Mouse (Mus musculus) liver, postnatal 0 days (tissue): ENCODE results near the gene Als2cr12. TPM values are rescaled to one million over a fixed set of nuclear protein-coding genes. Genes with fewer than 3 reads are reported as not detected.

Experiments
- ATAC-seq: fragments of 200-750 bp; cut with Nextera tagmentation; 2 replicates; pipeline ENCODE4 v1.8.0; 2017; ENCODE audit warnings: mild to moderate bottlenecking, moderate library complexity
- DNase-seq: peaks from one replicate; pipeline ENCODE4 v3.0.0-alpha.2; 2016
- H3K27ac ChIP-seq: fragments of 300-500 bp; sonication (generic); 2 replicates; pipeline ENCODE4 v1.5.1; 2014; ENCODE audit warnings: antibody characterized with exemption, moderate library complexity, mild to moderate bottlenecking, low read depth
- H3K27me3 ChIP-seq: fragments of 300-500 bp; sonication (generic); 2 replicates; pipeline ENCODE4 v1.6.1; 2014; ENCODE audit warnings: low read length, control low read depth, mixed read lengths; ENCODE audit not compliant: insufficient read depth
- H3K36me3 ChIP-seq: fragments of 300-500 bp; sonication (generic); replicated peaks from 2 replicates; pipeline ENCODE4 v1.6.1; 2014; ENCODE audit warnings: mild to moderate bottlenecking, control low read depth, low read length, moderate library complexity, mixed read lengths; ENCODE audit not compliant: insufficient read depth
- H3K4me1 ChIP-seq: fragments of 300-500 bp; sonication (generic); 2 replicates; pipeline ENCODE4 v1.6.1; 2014; ENCODE audit warnings: antibody characterized with exemption, mild to moderate bottlenecking, control low read depth; ENCODE audit not compliant: insufficient read depth
- H3K4me2 ChIP-seq: fragments of 300-500 bp; sonication (generic); 2 replicates; pipeline ENCODE4 v1.6.1; 2014; ENCODE audit warnings: low read depth, mild to moderate bottlenecking, low read length, moderate library complexity, mixed read lengths
- H3K4me3 ChIP-seq: fragments of 300-500 bp; sonication (generic); 2 replicates; pipeline ENCODE4 v1.5.1; 2014; ENCODE audit warnings: low read depth, low read length
- H3K9ac ChIP-seq: fragments of 300-500 bp; sonication (generic); replicated peaks from 2 replicates; pipeline ENCODE4 v1.6.1; 2014; ENCODE audit warnings: mild to moderate bottlenecking, moderate library complexity
- H3K9me3 ChIP-seq: fragments of 300-500 bp; sonication (generic); 2 replicates; pipeline ENCODE4 v1.6.1; 2016; ENCODE audit warnings: mild to moderate bottlenecking, control low read depth, low read length, mixed read lengths
- CTCF ChIP-seq: sonication (generic); IDR thresholded peaks from 2 replicates; pipeline ENCODE4 v1.5.1; 2016; ENCODE audit warnings: antibody characterized with exemption, low read depth
- EP300 ChIP-seq: IDR thresholded peaks from 2 replicates; pipeline ENCODE4 v1.6.1; 2016; ENCODE audit warnings: antibody characterized with exemption, low read depth, mild to moderate bottlenecking
- WGBS: fragments of 180-500 bp; shearing (Covaris S2); extraction: QIAGEN DNeasy Blood & Tissue Kit; methylation state at CpG from one replicate; pipeline ENCODE4 v1.1.7; 2014; ENCODE audit not compliant: insufficient replicate concordance; 5-methylcytosine and 5-hydroxymethylcytosine counted together
- polyA plus RNA-seq: library from polyadenylated mRNA; unstranded; fragments of >200 nt; fragmentation: Nextera tagmentation; extraction: Ambion mirVana; gene quantifications from 2 replicates; pipeline ENCODE4 v1.2.1, GENCODE M21; 2015

Gene Als2cr12
- polyA plus RNA-seq, 1 experiment from 2014 or later: not detected

GRCm38 (mm10) chr1:58720988-58721387, 25.2 kb upstream of the Als2cr12 start:
- TF ChIP-seq CTCF (no peak), EP300 (no peak)
- ATAC-seq (no peak), DNase-seq (no peak)
- Histone ChIP-seq H3K9me3 (no peaks in the 10 kb centered on the region), H3K4me1 (peaks cover 42% of the 10 kb centered on the region), H3K9ac (no peak overlapping the region), H3K27ac (peak overlapping the region; percentile 12; the same call in 1 of the 2 replicates), H3K27me3 (no peaks in the 10 kb centered on the region), H3K4me2 (no peak overlapping the region), H3K4me3 (no peak overlapping the region), H3K36me3 (peaks cover 26% of the 10 kb centered on the region)
- 30% methylated on average over 4 of the region's 4 CpGs for WGBS

DNA sequence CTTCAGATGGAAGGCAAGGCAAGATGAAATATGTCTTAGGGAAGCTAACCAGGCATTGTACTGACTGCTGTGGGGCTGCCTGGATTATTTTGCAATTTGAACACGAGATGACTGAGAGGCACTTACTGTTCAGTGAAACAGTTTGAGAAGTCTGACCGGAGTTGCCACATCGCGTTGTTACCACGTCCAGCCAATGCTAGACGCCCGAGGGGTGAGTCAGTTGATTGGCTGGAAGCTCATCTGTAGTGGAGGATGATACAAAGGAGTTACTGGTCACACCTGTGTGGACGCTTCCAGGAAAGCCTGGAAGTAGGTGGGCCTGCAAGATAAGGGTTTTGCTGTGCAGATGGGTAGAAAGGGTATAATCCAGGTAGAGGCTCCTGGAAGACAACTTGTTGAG, 24.3 kb upstream of the Als2cr12 start:
- Histone ChIP-seq H3K4me2 (peak overlapping the region; percentile 10; the same call in 1 of the 2 replicates), H3K4me1 (peaks cover 45% of the 10 kb centered on the region), H3K9me3 (no peaks in the 10 kb centered on the region), H3K27me3 (no peaks in the 10 kb centered on the region), H3K36me3 (peaks cover 34% of the 10 kb centered on the region), H3K9ac (no peak overlapping the region), H3K27ac (no peak overlapping the region; the same call in 1 of the 2 replicates), H3K4me3 (no peak overlapping the region)
- DNase-seq (peak; percentile 47), ATAC-seq (peak; percentile 40)
- WGBS: 60% methylated on average over 8 of the region's 8 CpGs
- TF ChIP-seq CTCF (no peak), EP300 (0 out of 2 replicates have a peak, but pooled peaks have one; percentile 12)

DNA sequence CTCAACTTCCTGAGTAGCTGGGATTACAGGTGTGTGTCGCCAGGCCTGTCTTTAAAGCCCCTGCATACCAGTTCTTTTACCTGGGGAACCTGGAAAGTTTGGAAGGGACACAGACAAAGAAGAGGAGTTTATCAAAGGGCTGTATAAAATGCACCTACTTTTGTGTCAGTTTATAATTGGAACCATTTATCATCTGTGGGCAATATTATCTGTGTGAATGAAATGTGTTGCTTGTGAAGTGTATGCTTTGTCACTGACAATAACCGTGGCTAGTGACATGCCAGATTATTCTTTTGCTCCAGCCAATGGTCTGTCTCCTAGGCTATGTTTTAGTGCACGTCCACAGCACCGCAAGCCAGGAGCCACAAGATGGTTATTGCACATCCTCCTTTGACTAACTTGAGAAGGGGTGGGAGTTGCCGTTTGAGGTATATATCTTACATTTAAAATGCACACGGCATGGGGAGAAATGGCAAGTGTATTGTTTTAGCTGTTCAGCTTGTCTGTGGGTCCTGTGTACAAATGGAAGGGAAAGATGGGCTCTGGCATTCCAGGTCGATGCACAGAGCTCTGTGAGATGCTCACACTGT, 23.7 kb upstream of the Als2cr12 start:
- H3K27me3 ChIP-seq: no peaks in the 10 kb centered on the region
- no peak overlapping the region for H3K27ac ChIP-seq
- H3K4me3 ChIP-seq: no peak overlapping the region
- peaks cover 49% of the 10 kb centered on the region for H3K4me1 ChIP-seq
- no peaks in the 10 kb centered on the region for H3K9me3 ChIP-seq
- no peak for ATAC-seq
- no peak overlapping the region for H3K9ac ChIP-seq
- DNase-seq: no peak
- H3K36me3 ChIP-seq: peaks cover 34% of the 10 kb centered on the region
- peak overlapping the region; percentile 10; the same call in 1 of the 2 replicates for H3K4me2 ChIP-seq
- no peak for TF ChIP-seq EP300
- TF ChIP-seq CTCF: no peak
- WGBS: 60% methylated on average over 7 of the region's 7 CpGs

- WGBS: 67% methylated on average over 8 of the region's 8 CpGs
Measured at GRCm38 (mm10) chr1:58717589-58718270, 21.9 kb upstream of the Als2cr12 start.

GRCm38 (mm10) chr1:58716883-58717220, 21.1 kb upstream of the Als2cr12 start:
- 78% methylated on average over 4 of the region's 4 CpGs for WGBS
- Histone ChIP-seq H3K4me2 (0 out of 2 replicates have a peak overlapping the region, but pooled peaks have one; percentile 85), H3K4me3 (no peak overlapping the region), H3K27me3 (no peaks in the 10 kb centered on the region), H3K27ac (0 out of 2 replicates have a peak overlapping the region, but pooled peaks have one; percentile 99), H3K9ac (no peak overlapping the region), H3K4me1 (peaks cover 45% of the 10 kb centered on the region), H3K36me3 (peaks cover 33% of the 10 kb centered on the region), H3K9me3 (no peaks in the 10 kb centered on the region)
- no peak for TF ChIP-seq CTCF
- TF ChIP-seq EP300: no peak
- ATAC-seq: no peak
- DNase-seq: no peak

More at GRCm38 (mm10) chr1:58717589-58718270, 21.9 kb upstream of the Als2cr12 start:
- peaks cover 34% of the 10 kb centered on the region for H3K36me3 ChIP-seq
- no peak for DNase-seq
- H3K9me3 ChIP-seq: no peaks in the 10 kb centered on the region
- TF ChIP-seq CTCF: no peak
- TF ChIP-seq EP300: no peak
- no peak overlapping the region for H3K4me3 ChIP-seq
- peaks cover 49% of the 10 kb centered on the region for H3K4me1 ChIP-seq
- no peak overlapping the region for H3K4me2 ChIP-seq
- no peak overlapping the region for H3K9ac ChIP-seq
- no peak for ATAC-seq
- H3K27me3 ChIP-seq: no peaks in the 10 kb centered on the region
- H3K27ac ChIP-seq: no peak overlapping the region

DNA sequence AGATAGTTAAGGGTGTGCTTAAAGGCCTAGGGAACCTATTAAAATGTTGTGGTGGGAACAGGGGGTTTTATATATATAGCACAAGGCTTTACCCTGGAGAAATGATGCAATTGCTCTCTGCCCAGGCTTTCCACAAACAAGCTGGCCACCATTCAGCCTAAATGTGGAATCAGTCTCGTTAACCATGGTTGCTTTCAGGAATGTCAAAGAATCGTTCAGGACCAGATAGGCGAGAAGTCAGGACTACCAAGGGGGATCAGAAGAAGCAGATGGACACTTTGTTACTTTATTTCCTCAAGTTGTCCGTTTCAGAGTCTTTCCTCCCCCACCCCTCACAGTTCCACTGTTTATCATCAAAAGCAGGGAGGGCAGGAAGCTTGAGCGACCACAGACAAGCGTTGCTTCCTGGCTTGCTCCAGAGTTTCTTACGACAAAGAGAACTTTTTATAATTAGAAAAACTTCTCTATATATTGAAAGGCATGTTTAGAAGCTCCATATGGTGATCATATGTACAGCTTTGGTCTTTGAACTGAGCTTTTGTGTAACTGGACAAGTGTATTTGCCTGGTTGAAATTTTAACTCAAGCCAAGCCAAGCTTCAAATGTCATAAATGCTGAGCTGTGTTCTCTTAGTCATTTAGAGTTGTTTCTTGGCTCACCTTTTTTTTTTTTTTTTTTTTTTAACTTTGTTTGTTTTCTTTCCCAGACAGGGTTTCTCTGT, 20.5 kb upstream of the Als2cr12 start:
- ATAC-seq (no peak), DNase-seq (no peak)
- no peaks in the 10 kb centered on the region for H3K27me3 ChIP-seq
- H3K9me3 ChIP-seq: no peaks in the 10 kb centered on the region
- TF ChIP-seq CTCF: no peak
- TF ChIP-seq EP300: peak; percentile 39; the same call in 1 of the 2 replicates
- H3K36me3 ChIP-seq: peaks cover 29% of the 10 kb centered on the region
- peak overlapping the region; percentile 88 for H3K4me3 ChIP-seq
- H3K4me1 ChIP-seq: peaks cover 41% of the 10 kb centered on the region
- 0 out of 2 replicates have a peak overlapping the region, but pooled peaks have one; percentile 2 for H3K9ac ChIP-seq
- 8% methylated on average over 7 of the region's 7 CpGs for WGBS
- peak overlapping the region; percentile 99 for H3K27ac ChIP-seq
- H3K4me2 ChIP-seq: peak overlapping the region; percentile 85
